Mouse (Mus musculus): Measurements from ENCODE around the gene Basp1.

DNA sequence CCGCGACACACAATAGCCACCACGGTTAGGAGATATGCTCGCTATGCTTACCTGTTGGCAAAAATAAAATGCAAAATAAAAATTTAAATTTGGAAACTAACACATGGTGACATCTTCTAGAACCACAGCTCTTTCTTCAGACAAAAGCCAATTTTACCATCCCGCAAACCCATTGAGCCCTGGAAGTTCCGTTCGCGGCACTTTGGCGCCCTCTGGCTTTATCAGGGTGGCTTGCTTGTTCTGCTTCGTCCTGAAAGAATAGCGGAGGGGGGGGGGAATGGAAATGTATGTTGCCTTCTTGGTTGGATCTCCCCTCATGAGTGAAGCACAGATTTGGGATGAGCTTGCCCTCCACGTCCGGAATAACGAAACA is 1.2 kb upstream of the Basp1 start:
- peak; percentile 74 for TF ChIP-seq CTCF (IDR thresholded peaks at IDR 0.05; ENCODE audit: control insufficient read depth, insufficient read depth, low read length)
- TF ChIP-seq POLR2A (IDR thresholded peaks at IDR 0.05; ENCODE audit: borderline replicate concordance, control insufficient read depth, low read depth, low read length): no peak
